Mouse (Mus musculus) myocyte (in vitro differentiated cells): Measurements from ENCODE around the gene 4930470P17Rik. TPM values are rescaled to one million over a fixed set of nuclear protein-coding genes. Genes with fewer than 3 reads are reported as not detected.

Experiments
- H3K27me3 ChIP-seq: one replicate; pipeline ENCODE4 v1.6.1; 2011; ENCODE audit not compliant: control insufficient read depth, insufficient read depth, insufficient read length
- H3K36me3 ChIP-seq: one replicate; pipeline ENCODE4 v1.6.1; 2011; ENCODE audit not compliant: control insufficient read depth, insufficient read depth
- H3K4me2 ChIP-seq: one replicate; pipeline ENCODE4 v1.6.1; 2011; ENCODE audit warnings: low read depth, control low read depth
- H3K4me3 ChIP-seq: one replicate; pipeline ENCODE4 v1.5.1; 2011; ENCODE audit warnings: mild to moderate bottlenecking, control low read depth, moderate library complexity
- H3K79me2 ChIP-seq: one replicate; pipeline ENCODE4 v1.6.1; 2011; ENCODE audit not compliant: control insufficient read depth, insufficient read depth
- H3ac ChIP-seq: one replicate; pipeline ENCODE4 v1.6.1; 2011; ENCODE audit not compliant: control insufficient read depth, insufficient read length
- CEBPB ChIP-seq: IDR thresholded peaks from 2 replicates; pipeline ENCODE4 v1.6.1; 2011; ENCODE audit warnings: mild to moderate bottlenecking, moderate library complexity; ENCODE audit not compliant: poor library complexity, insufficient read depth, severe bottlenecking
- E2F4 ChIP-seq: IDR thresholded peaks from one replicate; pipeline ENCODE4 v1.6.1; 2011; ENCODE audit warnings: mild to moderate bottlenecking, control low read depth, moderate library complexity; ENCODE audit not compliant: insufficient read depth
- MAX ChIP-seq: IDR thresholded peaks from one replicate; pipeline ENCODE4 v1.6.1; 2011; ENCODE audit warnings: low read depth, mild to moderate bottlenecking, control low read depth
- MYOD1 ChIP-seq, 3 experiments: IDR thresholded peaks; one replicate each; pipeline ENCODE4 v1.6.1; 2011; ENCODE audit warnings: control low read depth in 2 of 3, low read depth in 2 of 3, mild to moderate bottlenecking in 2 of 3, moderate library complexity in 1 of 3; ENCODE audit not compliant: insufficient read length in 2 of 3, control insufficient read depth in 1 of 3
- MYOG ChIP-seq, 3 experiments: IDR thresholded peaks; one replicate each; pipeline ENCODE4 v1.6.1; 2011; ENCODE audit warnings: control low read depth in 2 of 3, low read depth in 2 of 3, mild to moderate bottlenecking in 2 of 3; ENCODE audit not compliant: insufficient read length in 2 of 3, control insufficient read depth in 1 of 3, insufficient read depth in 1 of 3
- POLR2A ChIP-seq: IDR thresholded peaks from one replicate; pipeline ENCODE4 v1.6.1; 2011; ENCODE audit warnings: low read depth, mild to moderate bottlenecking, control low read depth, moderate library complexity; ENCODE audit not compliant: insufficient read length
- POLR2AphosphoS2 ChIP-seq: IDR thresholded peaks from one replicate; pipeline ENCODE4 v1.6.1; 2011; ENCODE audit warnings: low read depth, control low read depth; ENCODE audit not compliant: insufficient read length
- REST ChIP-seq: IDR thresholded peaks from one replicate; pipeline ENCODE4 v1.6.1; 2011; ENCODE audit warnings: mild to moderate bottlenecking, control low read depth, moderate library complexity; ENCODE audit not compliant: insufficient read depth, insufficient read length
- SRF ChIP-seq: IDR thresholded peaks from one replicate; pipeline ENCODE4 v1.6.1; 2011; ENCODE audit warnings: low read depth; ENCODE audit not compliant: control insufficient read depth, insufficient read length
- TCF12 ChIP-seq: IDR thresholded peaks from one replicate; pipeline ENCODE4 v1.6.1; 2011; ENCODE audit warnings: mild to moderate bottlenecking, control low read depth; ENCODE audit not compliant: poor library complexity, insufficient read depth, severe bottlenecking
- TCF3 ChIP-seq: IDR thresholded peaks from one replicate; pipeline ENCODE4 v1.6.1; 2011; ENCODE audit warnings: low read depth, control low read depth; ENCODE audit not compliant: insufficient read length
- USF1 ChIP-seq: IDR thresholded peaks from one replicate; pipeline ENCODE4 v1.6.1; 2011; ENCODE audit warnings: low read depth, mild to moderate bottlenecking, control low read depth, moderate library complexity
- polyA plus RNA-seq: library from polyadenylated mRNA; unstranded; fragments of >200 nt; fragmentation: generic; extraction: Trizol; gene quantifications from one replicate; pipeline ENCODE4 v1.2.1, GENCODE M21; 2012; ENCODE audit warnings: missing spikeins

The 4930470P17Rik gene
- polyA plus RNA-seq, 1 experiment: not detected

DNA sequence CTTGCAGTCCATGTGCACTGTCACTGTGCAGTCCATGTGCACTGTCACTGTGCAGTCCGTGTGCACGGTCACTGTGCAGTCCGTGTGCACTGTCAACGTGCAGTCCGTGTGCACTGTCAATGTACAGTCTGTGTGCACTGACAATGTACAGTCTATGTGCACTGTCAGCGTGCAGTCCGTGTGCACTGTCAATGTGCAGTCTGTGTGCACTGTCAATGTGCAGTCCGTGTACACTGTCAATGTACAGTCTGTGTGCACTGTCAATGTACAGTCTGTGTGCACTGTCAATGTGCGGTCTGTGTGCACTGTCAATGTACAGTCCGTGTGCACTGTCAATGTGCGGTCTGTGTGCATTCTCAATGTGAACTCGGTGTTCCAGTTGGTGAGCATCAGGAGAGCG lies 17.1 kb downstream of the 4930470P17Rik start:
- no peak for TF ChIP-seq POLR2AphosphoS2
- peak in 1 of 3 experiments; percentile 50 for TF ChIP-seq MYOG (IDR thresholded peaks at IDR 0.05; ENCODE audit: control insufficient read depth in 1 of 3, insufficient read depth in 1 of 3, insufficient read length in 2 of 3, low read depth in 2 of 3)
- H3K4me2 ChIP-seq: no peak overlapping the region
- H3K36me3 ChIP-seq: no peaks in the 10 kb centered on the region
- H3K27me3 ChIP-seq: no peaks in the 10 kb centered on the region
- no peak overlapping the region for H3K4me3 ChIP-seq
- H3ac ChIP-seq: no peak overlapping the region
- no peaks in the 10 kb centered on the region for H3K79me2 ChIP-seq

GRCm38 (mm10) chr2:170579551-170579950 lies 22.3 kb downstream of the 4930470P17Rik start:
- no peak overlapping the region for H3K4me2 ChIP-seq
- no peak overlapping the region for H3K4me3 ChIP-seq
- H3K27me3 ChIP-seq: no peaks in the 10 kb centered on the region
- no peaks in the 10 kb centered on the region for H3K79me2 ChIP-seq
- H3ac ChIP-seq: no peak overlapping the region
- no peaks in the 10 kb centered on the region for H3K36me3 ChIP-seq
- no peak for TF ChIP-seq MYOD1 (IDR thresholded peaks at IDR 0.05; ENCODE audit: control insufficient read depth in 1 of 3, insufficient read length in 2 of 3, low read depth in 2 of 3)
- no peak for TF ChIP-seq POLR2A
- TF ChIP-seq TCF3: no peak

DNA sequence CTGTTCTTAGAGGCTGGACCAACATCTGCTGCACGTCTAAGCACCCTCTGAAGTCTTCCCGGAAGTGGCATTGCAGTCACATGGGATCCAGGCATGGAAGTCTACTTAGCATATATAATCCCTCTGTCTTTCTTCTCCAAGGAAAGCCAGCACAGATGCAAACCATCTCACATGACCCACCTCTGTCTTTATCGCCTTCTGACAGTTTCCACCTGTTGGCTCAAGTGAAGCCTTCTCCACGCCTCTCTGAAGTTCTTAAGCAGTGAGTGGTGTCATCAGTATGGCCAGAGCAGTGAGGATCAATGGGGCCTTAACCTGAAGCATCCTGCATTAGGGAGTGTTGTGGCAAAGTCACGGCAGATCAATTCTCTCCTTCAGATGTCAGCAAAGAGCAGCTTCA lies 23.2 kb downstream of the 4930470P17Rik start:
- H3K79me2 ChIP-seq: no peaks in the 10 kb centered on the region

DNA sequence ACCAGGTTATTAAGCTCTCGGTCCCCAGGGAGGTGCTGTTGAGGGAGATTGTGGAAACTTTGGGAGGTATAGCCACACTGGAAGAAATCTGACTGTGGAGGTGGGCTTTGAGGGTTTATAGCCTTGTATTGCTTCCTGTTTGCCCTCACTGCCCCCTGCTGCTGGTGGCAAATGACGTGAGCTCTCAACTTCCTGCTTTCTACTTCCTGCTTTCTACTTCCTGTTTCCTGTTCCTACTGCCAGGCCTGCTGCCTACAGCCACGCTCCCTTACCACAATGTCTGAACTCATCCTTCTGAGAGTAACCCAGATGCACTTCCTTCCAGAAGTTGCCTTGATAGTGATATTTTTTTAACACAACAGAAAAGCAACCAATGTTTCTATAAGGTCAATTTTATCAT lies 24.3 kb downstream of the 4930470P17Rik start:
- no peak for TF ChIP-seq TCF3
- no peak for TF ChIP-seq SRF
- no peak for TF ChIP-seq POLR2AphosphoS2
- no peak for TF ChIP-seq MYOD1 (IDR thresholded peaks at IDR 0.05; ENCODE audit: control insufficient read depth in 1 of 3, insufficient read length in 2 of 3, low read depth in 2 of 3)
- no peak for TF ChIP-seq USF1
- TF ChIP-seq POLR2A: no peak
- no peak for TF ChIP-seq CEBPB
- no peak for TF ChIP-seq REST
- TF ChIP-seq MYOG (IDR thresholded peaks at IDR 0.05; ENCODE audit: control insufficient read depth in 1 of 3, insufficient read depth in 1 of 3, insufficient read length in 2 of 3, low read depth in 2 of 3): no peak
- TF ChIP-seq MAX: no peak
- no peak for TF ChIP-seq E2F4
- TF ChIP-seq TCF12: no peak
- Histone ChIP-seq H3ac (no peak overlapping the region), H3K4me3 (no peak overlapping the region), H3K36me3 (no peaks in the 10 kb centered on the region), H3K79me2 (no peaks in the 10 kb centered on the region), H3K4me2 (no peak overlapping the region), H3K27me3 (no peaks in the 10 kb centered on the region)

More for the DNA sequence above, 23.2 kb downstream of the 4930470P17Rik start:
- no peak for TF ChIP-seq CEBPB
- no peak for TF ChIP-seq USF1
- TF ChIP-seq MAX: no peak
- no peak for TF ChIP-seq POLR2AphosphoS2
- no peak for TF ChIP-seq E2F4
- TF ChIP-seq REST: no peak
- no peak for TF ChIP-seq TCF3
- TF ChIP-seq MYOD1 (IDR thresholded peaks at IDR 0.05; ENCODE audit: control insufficient read depth in 1 of 3, insufficient read length in 2 of 3, low read depth in 2 of 3): no peak
- Histone ChIP-seq H3K27me3 (no peaks in the 10 kb centered on the region), H3K4me3 (no peak overlapping the region), H3K36me3 (no peaks in the 10 kb centered on the region), H3K4me2 (no peak overlapping the region), H3ac (no peak overlapping the region)

DNA sequence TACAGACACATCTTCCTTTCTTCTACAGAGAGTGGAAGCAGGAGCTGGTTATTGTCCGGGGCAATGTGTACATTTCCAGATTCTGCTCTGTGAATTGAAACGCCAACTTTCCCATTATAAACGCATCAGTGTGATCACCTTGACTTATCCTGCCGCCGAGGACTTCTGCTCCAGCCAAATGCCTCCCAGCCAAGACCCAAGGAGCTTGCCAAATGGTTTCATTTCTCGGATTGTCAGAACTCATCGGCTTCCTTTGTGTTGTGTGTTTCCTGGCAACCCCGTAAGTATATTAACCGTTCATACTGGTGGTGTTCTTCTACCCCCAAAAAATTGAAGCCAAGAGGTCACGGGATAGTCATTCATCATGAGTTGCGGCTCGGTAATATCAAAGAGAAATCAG lies 25.7 kb downstream of the 4930470P17Rik start:
- H3K79me2 ChIP-seq: no peaks in the 10 kb centered on the region
- H3K4me3 ChIP-seq: no peak overlapping the region
- no peaks in the 10 kb centered on the region for H3K36me3 ChIP-seq
- H3K27me3 ChIP-seq: no peaks in the 10 kb centered on the region
- no peak overlapping the region for H3ac ChIP-seq
- H3K4me2 ChIP-seq: no peak overlapping the region
- TF ChIP-seq USF1: no peak
- no peak for TF ChIP-seq E2F4
- TF ChIP-seq CEBPB: no peak
- TF ChIP-seq REST: no peak
- no peak for TF ChIP-seq TCF3
- no peak for TF ChIP-seq MYOG (IDR thresholded peaks at IDR 0.05; ENCODE audit: control insufficient read depth in 1 of 3, insufficient read depth in 1 of 3, insufficient read length in 2 of 3, low read depth in 2 of 3)
- TF ChIP-seq SRF: no peak
- TF ChIP-seq TCF12: no peak
- no peak for TF ChIP-seq POLR2AphosphoS2
- no peak for TF ChIP-seq POLR2A
- no peak for TF ChIP-seq MYOD1 (IDR thresholded peaks at IDR 0.05; ENCODE audit: control insufficient read depth in 1 of 3, insufficient read length in 2 of 3, low read depth in 2 of 3)
- no peak for TF ChIP-seq MAX
